Mouse (Mus musculus) neural tube, embryonic 11.5 days (tissue): ENCODE data around the gene Ces5a. TPM values are rescaled to one million over a fixed set of nuclear protein-coding genes. Genes with fewer than 3 reads are reported as not detected.
"Not testable (repeated sequence)": the region's sequence is repeated elsewhere in the genome, so short reads cannot be mapped to it uniquely, and the experiment has no call there.

Source experiments
- ATAC-seq: fragments of 200-750 bp; cut with Nextera tagmentation; 2 replicates; pipeline ENCODE4 v1.8.0; 2017; ENCODE audit warnings: moderate number of reproducible peaks, mild to moderate bottlenecking, moderate TSS enrichment, moderate library complexity; ENCODE audit not compliant: insufficient read depth, low FRiP score, low TSS enrichment
- DNase-seq: peaks from one replicate; pipeline ENCODE4 v3.0.0-alpha.2; 2015; ENCODE audit warnings: low spot score
- H3K27ac ChIP-seq: fragments of 300-500 bp; sonication (generic); 2 replicates; pipeline ENCODE4 v1.5.1; 2014; ENCODE audit warnings: low read depth, mild to moderate bottlenecking, low read length
- H3K27me3 ChIP-seq: fragments of 300-500 bp; sonication (generic); 2 replicates; pipeline ENCODE4 v1.6.1; 2014; ENCODE audit warnings: mild to moderate bottlenecking, low read length, mixed read lengths; ENCODE audit not compliant: control insufficient read depth, insufficient read depth
- H3K36me3 ChIP-seq: fragments of 300-500 bp; sonication (generic); 2 replicates; pipeline ENCODE4 v1.6.1; 2014; ENCODE audit warnings: mild to moderate bottlenecking, low read length, moderate library complexity, mixed read lengths; ENCODE audit not compliant: control insufficient read depth, insufficient read depth
- H3K4me1 ChIP-seq: fragments of 300-500 bp; sonication (generic); 2 replicates; pipeline ENCODE4 v1.6.1; 2014; ENCODE audit warnings: low read length, mixed read lengths; ENCODE audit not compliant: control insufficient read depth, insufficient read depth
- H3K4me2 ChIP-seq: fragments of 300-500 bp; sonication (generic); 2 replicates; pipeline ENCODE4 v1.6.1; 2014; ENCODE audit warnings: low read depth, mild to moderate bottlenecking, moderate library complexity
- H3K4me3 ChIP-seq: fragments of 300-500 bp; sonication (generic); 2 replicates; pipeline ENCODE4 v1.5.1; 2014; ENCODE audit warnings: low read depth, low read length
- H3K9ac ChIP-seq: fragments of 300-500 bp; sonication (generic); 2 replicates; pipeline ENCODE4 v1.6.1; 2014; ENCODE audit warnings: mild to moderate bottlenecking, low read length
- H3K9me3 ChIP-seq: fragments of 300-500 bp; sonication (generic); 2 replicates; pipeline ENCODE4 v1.6.1; 2016; ENCODE audit warnings: low read length; ENCODE audit not compliant: control insufficient read depth
- WGBS: fragments of 180-500 bp; shearing (Covaris S2); extraction: QIAGEN DNeasy Blood & Tissue Kit; methylation state at CpG from one replicate; pipeline ENCODE4 v1.1.7; 2014; 5-methylcytosine and 5-hydroxymethylcytosine counted together
- polyA plus RNA-seq: library from polyadenylated mRNA; unstranded; fragments of >200 nt; fragmentation: Nextera tagmentation; extraction: Ambion mirVana; gene quantifications from 2 replicates; pipeline ENCODE4 v1.2.1, GENCODE M21; 2014

Ces5a gene
- polyA plus RNA-seq, 1 experiment from 2014 or later = not detected

GRCm38 (mm10) chr8:93478211-93478610 lies 57.4 kb downstream of the Ces5a start:
- Histone ChIP-seq H3K9me3 (no peaks in the 10 kb centered on the region), H3K27me3 (no peaks in the 10 kb centered on the region), H3K4me3 (no peak overlapping the region), H3K4me2 (no peak overlapping the region), H3K27ac (no peak overlapping the region), H3K9ac (no peak overlapping the region), H3K36me3 (no peaks in the 10 kb centered on the region), H3K4me1 (no peaks in the 10 kb centered on the region)
- WGBS = 95% methylated on average over 3 of the region's 3 CpGs
- ATAC-seq = no peak
- no peak for DNase-seq

- not testable (repeated sequence) for H3K27me3 ChIP-seq, H3K9ac ChIP-seq, H3K4me2 ChIP-seq, H3K27ac ChIP-seq, ATAC-seq, H3K36me3 ChIP-seq, H3K9me3 ChIP-seq, H3K4me1 ChIP-seq, DNase-seq, H3K4me3 ChIP-seq
- 87% methylated on average over 16 of the region's 16 CpGs for whole genome bisulfite sequencing
Observed at GRCm38 (mm10) chr8:93469733-93470132, 65.9 kb downstream of the Ces5a start.

GRCm38 (mm10) chr8:93454258-93454877 lies 81.3 kb downstream of the Ces5a start:
- Histone ChIP-seq H3K9me3 (no peaks in the 10 kb centered on the region), H3K4me1 (no peaks in the 10 kb centered on the region), H3K4me3 (no peak overlapping the region), H3K9ac (no peak overlapping the region), H3K4me2 (no peak overlapping the region), H3K27me3 (no peaks in the 10 kb centered on the region), H3K27ac (no peak overlapping the region), H3K36me3 (no peaks in the 10 kb centered on the region)
- no peak for ATAC-seq
- 95% methylated on average over 12 of the region's 12 CpGs for WGBS
- DNase-seq = no peak

Other genes with a start within 250 kb of the Ces5a start
- not detected in 2 replicates for gene Ces1g, start 198.5 kb downstream of the Ces5a start, polyA plus RNA-seq
- gene Ces1h, start 156.1 kb downstream of the Ces5a start, polyA plus RNA-seq = not detected in 2 replicates